Mouse (Mus musculus): ENCODE measurements at regions not wholly inside any gene's neighbourhood (a gene's known extent, or its start where the extent isn't known, plus 50 kb on each side); places are given as distances from the start of the nearest gene placed in this dataset.
"Not testable (repeated sequence)": the region's sequence is repeated elsewhere in the genome, so short reads cannot be mapped to it uniquely, and the experiment has no call there.

DNA sequence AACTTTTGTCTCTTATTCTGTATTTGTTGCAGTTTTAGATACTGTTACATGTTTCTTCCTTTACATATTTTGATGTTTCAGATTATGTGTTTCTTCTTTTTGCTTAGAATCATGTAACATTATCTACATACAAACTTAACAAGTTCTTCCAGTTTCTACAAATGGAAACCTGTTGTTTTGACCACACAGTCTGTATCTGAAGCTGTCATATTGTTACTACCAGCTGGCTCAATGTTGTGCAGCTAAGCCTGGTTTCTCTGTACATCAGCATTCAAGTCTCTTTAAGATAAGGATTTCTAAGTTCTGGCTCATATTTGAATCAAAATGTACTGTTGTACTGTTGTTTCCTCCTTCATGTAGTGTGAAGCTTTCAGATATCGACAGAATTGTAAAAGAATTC lies 65.4 kb upstream of the Vps41 start:
- no peak for DNase-seq (ENCODE audit: low read depth, low spot score)

DNA sequence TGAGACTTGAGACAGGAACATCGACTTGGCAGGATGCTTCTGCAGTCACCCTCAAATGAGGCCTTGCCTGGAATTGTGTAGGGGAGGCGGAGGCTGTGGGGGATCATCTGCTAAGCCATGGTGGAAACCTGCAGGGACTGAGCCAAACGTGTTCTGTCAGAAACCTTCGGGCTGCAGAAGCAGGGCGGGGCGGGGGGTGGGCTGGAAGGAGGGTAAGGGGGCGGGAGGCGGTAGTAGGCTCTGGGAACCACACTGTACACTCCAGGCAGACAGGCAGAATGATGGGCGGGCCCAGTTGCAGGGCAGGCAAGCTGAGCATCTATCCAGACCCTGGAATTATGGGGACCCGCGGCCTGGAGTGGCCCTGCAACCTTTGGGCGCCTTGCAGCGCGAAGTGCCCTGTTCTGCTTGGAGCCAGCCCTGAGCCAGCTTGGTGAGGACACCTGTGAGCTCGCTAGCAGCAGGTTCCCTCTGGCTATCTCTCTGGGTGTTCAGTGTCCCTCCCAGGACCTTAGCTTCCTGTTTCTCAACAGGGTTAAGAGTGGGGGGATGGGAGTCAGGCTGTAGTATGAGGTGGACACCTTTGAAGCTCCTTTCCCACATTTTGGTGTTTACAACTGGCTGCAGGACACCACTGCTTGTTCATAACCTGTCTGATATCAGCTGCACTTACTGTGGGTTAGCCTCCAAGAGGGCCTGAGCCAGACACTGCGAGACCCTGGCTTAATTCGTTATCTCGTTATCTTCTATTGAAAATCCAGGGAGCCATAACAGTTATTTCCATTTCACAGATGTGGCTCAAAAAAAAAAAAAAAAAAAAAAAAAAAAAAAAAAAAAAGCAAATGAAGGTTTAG lies 102.1 kb upstream of the Vps41 start:
- no peak for DNase-seq (ENCODE audit: low read depth, low spot score)

DNA sequence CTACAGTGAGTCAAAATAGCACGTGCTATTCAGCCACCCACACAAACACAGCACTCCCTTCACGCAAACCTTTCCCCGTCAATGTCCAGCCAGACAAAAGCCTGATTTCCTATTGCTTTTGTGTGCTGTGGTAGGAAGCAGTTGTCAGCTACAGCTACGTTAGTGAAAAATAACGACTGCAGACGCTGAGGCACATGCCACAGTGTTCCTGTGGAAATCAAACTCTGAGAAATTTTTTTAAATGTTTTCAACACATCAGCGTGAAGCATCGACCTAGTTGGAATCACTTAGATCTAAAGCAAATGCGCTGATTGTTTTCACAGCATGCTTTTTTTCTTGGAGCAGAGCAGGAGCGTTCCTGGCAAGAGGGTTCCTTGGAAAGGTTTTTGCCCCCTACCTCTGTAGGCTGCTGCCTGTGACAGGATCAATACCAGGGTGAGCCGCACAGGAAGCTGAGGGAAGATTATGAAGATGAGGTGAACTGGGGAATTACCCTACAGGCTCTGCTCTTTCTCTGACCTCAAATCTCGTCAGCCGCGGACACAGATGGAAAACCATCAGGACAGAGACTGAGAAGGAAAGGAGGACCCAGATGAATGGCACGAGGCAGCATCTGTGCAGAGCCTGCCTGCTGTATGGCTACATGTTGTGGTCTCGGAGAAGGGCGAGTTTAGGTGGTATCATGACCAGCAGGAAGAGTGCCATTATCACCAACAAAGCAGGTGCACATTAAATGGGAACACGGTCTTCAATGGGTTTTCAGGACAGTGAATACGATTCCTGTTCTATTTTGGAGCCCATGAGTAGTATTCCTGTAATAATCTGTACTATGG lies 136.2 kb upstream of the Vps41 start:
- no peak for DNase-seq (ENCODE audit: low read depth, low spot score)

DNA sequence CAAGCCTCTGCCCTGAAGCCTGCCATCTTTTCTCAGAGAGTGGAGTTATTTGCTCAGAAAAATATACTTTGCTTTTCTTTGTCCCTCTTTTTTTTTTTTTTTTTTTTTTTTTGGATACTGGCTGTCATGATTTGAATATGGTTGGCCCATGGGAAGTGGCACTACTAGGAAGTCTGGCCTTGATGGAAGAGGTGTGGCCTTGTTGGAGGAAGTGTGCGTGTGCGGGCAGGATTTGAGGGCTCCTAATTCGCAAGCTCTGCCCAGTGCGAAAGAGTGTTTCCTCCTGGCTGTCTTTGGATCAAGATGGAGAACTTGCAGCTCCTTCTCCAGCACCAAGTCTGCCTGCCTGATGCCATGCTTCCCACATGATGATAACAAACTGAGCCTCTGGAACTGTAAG lies 141.1 kb upstream of the Vps41 start:
- DNase-seq (ENCODE audit: low read depth, low spot score) = no peak

DNA sequence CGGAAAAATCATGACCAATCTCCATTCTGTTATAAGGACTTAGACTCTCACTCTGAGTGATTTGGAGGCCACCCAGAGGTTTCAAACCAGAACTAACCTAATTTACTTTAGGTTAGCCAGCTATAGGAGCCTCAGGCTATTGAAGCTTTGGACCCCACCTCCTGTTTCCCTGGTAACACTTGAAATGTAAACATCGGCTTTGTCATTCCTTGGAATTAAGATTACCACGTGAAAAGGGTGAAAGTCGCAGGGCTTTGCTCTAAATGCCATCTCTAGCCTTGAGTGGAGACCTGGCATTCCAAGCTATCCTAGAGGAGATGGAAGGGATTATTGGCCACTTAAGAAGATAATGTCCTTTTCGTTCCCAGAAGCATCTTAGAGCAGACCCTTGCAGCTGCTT lies 141.5 kb upstream of the Vps41 start:
- no peak for DNase-seq (ENCODE audit: low read depth, low spot score)

DNA sequence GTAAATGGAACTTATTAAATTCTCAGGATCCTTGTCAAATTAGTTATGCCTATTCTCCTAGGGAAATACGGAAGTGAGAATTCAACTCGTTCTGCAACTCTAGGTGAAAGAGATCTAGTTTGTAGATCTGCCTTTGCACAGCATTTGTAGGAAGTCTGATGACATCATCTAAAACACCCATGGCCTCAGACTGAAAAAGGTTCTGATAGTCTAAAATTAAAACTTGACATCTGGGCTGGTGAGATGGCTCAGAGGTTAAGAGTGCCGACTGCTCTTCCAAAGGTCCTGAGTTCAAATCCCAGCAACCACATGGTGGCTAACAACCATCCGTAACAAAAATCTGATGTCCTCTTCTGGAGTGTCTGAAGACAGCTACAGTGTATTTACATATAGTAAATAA lies 144.5 kb upstream of the Pou6f2 start:
- DNase-seq (ENCODE audit: low read depth, low spot score) = not testable (repeated sequence)

GRCm38 (mm10) chr13:18530509-18530908 lies 133.0 kb upstream of the Pou6f2 start:
- no peak for DNase-seq (ENCODE audit: low read depth, low spot score)

GRCm38 (mm10) chr13:18498159-18498558 lies 100.7 kb upstream of the Pou6f2 start:
- no peak for DNase-seq (ENCODE audit: low read depth, low spot score)

- DNase-seq (ENCODE audit: low read depth, low spot score) = no peak
Observed at GRCm38 (mm10) chr13:18497582-18498157, 100.2 kb upstream of the Pou6f2 start.

DNA sequence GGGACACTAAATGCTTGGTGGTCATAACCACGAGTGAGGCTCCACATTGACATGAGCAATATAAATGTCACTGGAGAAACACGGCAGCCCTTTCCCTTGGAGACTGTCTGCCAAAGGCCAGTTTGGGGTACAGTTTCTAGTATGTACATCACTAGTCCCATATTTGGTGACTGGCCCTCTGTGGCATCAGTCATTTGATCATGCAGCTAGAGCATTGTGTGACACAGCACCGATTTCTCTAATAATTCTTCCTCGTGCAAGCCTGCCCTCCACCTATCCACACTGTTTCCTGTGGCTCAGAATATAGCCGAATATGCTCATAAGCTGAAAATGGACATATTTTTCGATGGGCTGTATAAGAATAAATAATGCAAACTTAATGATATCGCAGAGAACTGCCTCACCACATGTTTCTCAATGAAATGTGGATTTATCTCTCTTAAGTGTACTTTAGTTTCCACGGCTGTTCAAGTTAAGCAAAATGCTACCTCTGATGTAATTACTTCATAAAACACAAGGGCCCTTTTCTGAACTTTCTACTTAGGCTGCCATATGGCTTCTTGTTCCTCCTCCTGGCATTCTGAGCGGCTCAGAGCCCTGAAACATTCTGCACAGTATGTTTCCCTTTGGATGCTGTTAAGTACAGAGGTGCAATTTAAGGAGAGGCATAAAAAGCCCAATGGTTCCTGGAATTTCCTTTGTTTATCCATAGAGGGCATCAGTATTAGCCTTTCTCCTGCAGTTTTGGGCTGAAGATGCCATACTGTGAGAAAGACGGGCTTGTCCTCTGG lies 97.7 kb upstream of the Pou6f2 start:
- peak; percentile 21 for DNase-seq (ENCODE audit: low read depth, low spot score)

GRCm38 (mm10) chr13:18485785-18486184 lies 88.3 kb upstream of the Pou6f2 start:
- not testable (repeated sequence) for DNase-seq (ENCODE audit: low read depth, low spot score)

DNA sequence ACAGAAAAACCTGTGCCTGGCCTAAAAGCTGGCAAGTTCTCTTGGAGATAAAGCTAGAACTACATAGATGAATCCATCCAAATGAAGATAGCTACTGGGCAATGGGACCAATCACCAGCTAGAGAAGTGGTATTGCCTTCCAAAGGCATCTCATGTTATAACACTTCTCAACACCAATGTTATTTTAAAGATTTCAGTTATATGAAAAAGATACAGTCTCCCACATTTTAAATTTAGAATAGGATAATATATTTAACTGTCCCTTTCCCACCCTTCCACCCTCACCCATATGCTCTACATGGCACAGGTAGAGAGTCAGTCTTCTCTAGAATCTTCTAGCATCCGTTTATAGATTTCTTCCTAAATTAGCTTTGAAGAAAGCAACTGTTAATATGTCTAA lies 87.6 kb upstream of the Pou6f2 start:
- peak; percentile 60 for DNase-seq (ENCODE audit: low read depth, low spot score)

DNA sequence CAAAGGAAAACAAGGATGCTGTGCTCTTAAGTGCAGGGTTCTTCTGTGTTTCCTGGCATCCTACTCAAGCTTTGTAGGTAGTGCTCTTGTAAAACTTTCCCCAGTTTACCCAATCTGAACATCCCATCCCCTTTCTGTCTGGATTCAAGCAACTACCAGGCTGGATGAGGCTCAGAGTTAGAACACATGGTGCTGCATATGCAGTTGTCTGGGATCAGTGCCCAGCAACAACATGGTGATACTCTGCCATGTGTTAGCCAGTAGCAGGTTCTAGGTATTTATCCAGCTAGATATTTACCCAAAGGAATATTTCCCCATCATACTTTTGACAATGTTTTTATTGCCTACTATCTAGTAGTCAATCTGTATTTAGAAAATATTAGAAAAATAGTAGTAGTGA lies 78.8 kb upstream of the Pou6f2 start:
- no peak for DNase-seq (ENCODE audit: low read depth, low spot score)

- DNase-seq (ENCODE audit: low read depth, low spot score) = no peak
Observed at GRCm38 (mm10) chr13:18471534-18471933, 74.0 kb upstream of the Pou6f2 start.

DNA sequence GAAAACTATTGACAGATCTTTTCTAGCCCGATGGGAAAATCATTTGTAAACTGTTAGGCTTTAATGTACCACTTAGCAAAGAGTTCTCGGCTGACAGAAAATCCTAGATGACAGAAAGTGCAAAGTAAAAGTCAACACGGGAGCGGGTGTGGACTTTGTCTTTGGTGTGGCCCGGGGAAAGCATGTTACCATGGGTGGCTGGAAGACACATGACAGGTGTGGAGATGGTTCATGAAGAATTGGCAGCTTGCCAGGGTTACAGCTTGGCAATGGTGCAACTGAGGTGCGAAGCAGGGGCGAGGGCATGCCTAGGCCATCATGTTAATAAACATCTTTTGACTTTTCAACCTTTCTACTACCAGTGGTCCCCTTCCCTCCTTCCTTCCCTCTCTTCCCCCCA lies 68.4 kb upstream of the Pou6f2 start:
- no peak for DNase-seq (ENCODE audit: low read depth, low spot score)

GRCm38 (mm10) chr13:18462221-18462620 lies 64.7 kb upstream of the Pou6f2 start:
- DNase-seq (ENCODE audit: low read depth, low spot score) = no peak

DNA sequence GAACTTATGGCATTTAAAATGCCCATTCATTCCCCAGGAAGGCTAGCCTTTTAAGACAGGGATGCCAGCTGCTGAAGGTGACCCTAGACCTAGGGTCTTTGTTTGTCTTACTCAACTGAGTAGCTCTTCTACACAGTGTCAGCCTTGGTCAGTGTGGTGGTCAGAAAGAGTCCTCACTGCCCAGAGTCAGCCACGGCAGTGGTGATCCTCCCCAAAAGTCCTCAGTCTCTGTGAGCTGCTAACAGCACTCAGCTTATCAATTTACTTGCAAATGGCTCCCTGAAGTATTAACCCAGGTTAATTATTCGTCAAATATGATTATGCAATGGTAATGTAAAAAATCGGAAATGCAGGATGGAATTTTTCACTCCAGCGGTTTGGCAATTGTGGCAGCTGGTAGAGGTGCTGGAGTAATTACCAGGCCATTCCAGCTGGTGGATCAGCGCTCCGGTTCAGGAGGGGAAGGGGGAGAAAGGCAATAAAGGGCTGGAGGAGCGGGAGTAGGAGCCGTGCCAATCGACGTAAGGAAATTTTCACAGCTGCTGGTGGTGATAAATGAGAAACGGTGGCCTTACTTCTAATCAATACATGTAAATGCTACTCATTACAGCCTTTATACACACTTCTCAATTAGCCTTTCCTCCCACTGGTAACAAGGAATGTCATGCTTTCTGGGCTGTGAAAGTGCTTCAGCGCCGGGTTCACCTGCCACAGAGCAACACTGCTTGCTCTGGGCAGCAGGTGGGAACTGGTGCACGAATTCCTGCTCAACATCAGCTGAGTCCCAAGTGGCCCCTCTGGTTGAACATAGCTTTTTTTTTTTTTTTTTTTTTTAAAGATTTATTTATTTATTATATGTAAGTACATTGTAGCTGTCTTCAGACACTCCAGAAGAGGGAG lies 60.1 kb upstream of the Pou6f2 start:
- no peak for DNase-seq (ENCODE audit: low read depth, low spot score)

All from telencephalon, adult 2 months (tissue).